Mouse (Mus musculus) heart, embryonic 14.5 days (tissue): Measurements from ENCODE around the gene Tnfrsf19. TPM values are rescaled to one million over a fixed set of nuclear protein-coding genes. Genes with fewer than 3 reads are reported as not detected.

Source experiments
- ATAC-seq: fragments of 200-750 bp; cut with Nextera tagmentation; 2 replicates; pipeline ENCODE4 v1.8.0; 2017; ENCODE audit warnings: low read depth, moderate TSS enrichment; ENCODE audit not compliant: insufficient number of reproducible peaks, insufficient read depth, low FRiP score
- H3K27ac ChIP-seq, 2 experiments: fragments of 200-500 bp in 1 of 2; fragments of 300-500 bp in 1 of 2; sonication (generic) in 1 of 2; replicated peaks in 1 of 2; 2 replicates each; pipeline ENCODE4 v1.5.1; 2012 to 2014; ENCODE audit warnings: low read depth in 2 of 2, low read length in 2 of 2, control low read depth in 1 of 2, mild to moderate bottlenecking in 1 of 2, mixed read lengths in 1 of 2; ENCODE audit not compliant: control insufficient read depth in 1 of 2, insufficient read depth in 1 of 2
- H3K27me3 ChIP-seq: fragments of 300-500 bp; sonication (generic); 2 replicates; pipeline ENCODE4 v1.6.1; 2014; ENCODE audit warnings: mild to moderate bottlenecking, low read length, control low read depth; ENCODE audit not compliant: control insufficient read depth, insufficient read depth
- H3K36me3 ChIP-seq: fragments of 300-500 bp; sonication (generic); 2 replicates; pipeline ENCODE4 v1.6.1; 2014; ENCODE audit warnings: mild to moderate bottlenecking, control low read depth, low read length, mixed read lengths; ENCODE audit not compliant: control insufficient read depth, insufficient read depth
- H3K4me1 ChIP-seq, 2 experiments: fragments of 200-500 bp in 1 of 2; fragments of 300-500 bp in 1 of 2; sonication (generic) in 1 of 2; 2 replicates each; pipeline ENCODE4 v1.6.1; 2012 to 2014; ENCODE audit warnings: low read length in 2 of 2, control low read depth in 1 of 2, mixed read lengths in 1 of 2; ENCODE audit not compliant: control insufficient read depth in 2 of 2, insufficient read depth in 2 of 2
- H3K4me2 ChIP-seq: fragments of 300-500 bp; sonication (generic); 2 replicates; pipeline ENCODE4 v1.6.1; 2014; ENCODE audit warnings: mild to moderate bottlenecking, low read length
- H3K4me3 ChIP-seq, 2 experiments: fragments of 200-500 bp in 1 of 2; fragments of 300-500 bp in 1 of 2; sonication (generic) in 1 of 2; 2 replicates each; pipeline ENCODE4 v1.5.1; 2012 to 2014; ENCODE audit warnings: low read length in 2 of 2, mild to moderate bottlenecking in 2 of 2, control low read depth in 1 of 2, low read depth in 1 of 2, moderate library complexity in 1 of 2; ENCODE audit not compliant: control insufficient read depth in 1 of 2, insufficient read depth in 1 of 2
- H3K9ac ChIP-seq: fragments of 300-500 bp; sonication (generic); 2 replicates; pipeline ENCODE4 v1.6.1; 2014; ENCODE audit warnings: mild to moderate bottlenecking, low read length
- H3K9me3 ChIP-seq: fragments of 300-500 bp; sonication (generic); 2 replicates; pipeline ENCODE4 v1.6.1; 2016; ENCODE audit warnings: low read length, control low read depth; ENCODE audit not compliant: control insufficient read depth
- WGBS: fragments of 180-500 bp; shearing (Covaris S2); extraction: QIAGEN DNeasy Blood & Tissue Kit; methylation state at CpG from one replicate; pipeline ENCODE4 v1.1.7; 2014; 5-methylcytosine and 5-hydroxymethylcytosine counted together
- polyA plus RNA-seq: library from polyadenylated mRNA; unstranded; fragments of >200 nt; fragmentation: Nextera tagmentation; extraction: Ambion mirVana; gene quantifications from 2 replicates; pipeline ENCODE4 v1.2.1, GENCODE M21; 2014

Tnfrsf19 gene
- polyA plus RNA-seq, 1 experiment from 2014 or later = 22.2 TPM

DNA sequence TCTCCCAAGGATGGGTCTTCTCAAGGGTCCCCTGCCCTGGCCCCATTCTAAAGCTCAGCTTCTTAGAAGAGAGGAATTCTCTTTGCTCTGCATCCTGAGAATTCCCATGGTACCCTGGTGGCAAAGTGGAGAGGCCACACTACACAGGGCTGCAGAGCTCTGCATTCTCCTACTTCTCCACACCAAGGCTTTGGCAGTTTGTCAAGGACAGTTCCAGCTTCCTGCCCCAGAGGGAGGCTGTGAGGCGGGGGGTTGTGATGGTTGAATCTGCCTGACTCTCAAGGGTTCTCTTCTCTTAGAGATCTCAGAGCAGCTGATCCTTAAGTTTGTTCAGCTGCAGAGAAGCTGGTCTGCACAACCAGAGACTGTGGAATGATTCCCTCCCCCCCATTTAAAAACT lies 23.9 kb downstream of the Tnfrsf19 start:
- H3K9ac ChIP-seq = no peak overlapping the region
- no peaks in the 10 kb centered on the region for H3K9me3 ChIP-seq
- 39% methylated on average over 1 of the region's 1 CpGs for WGBS
- peak; percentile 35; the same call in 1 of the 2 replicates for ATAC-seq
- H3K27me3 ChIP-seq = no peaks in the 10 kb centered on the region
- no peaks in the 10 kb centered on the region for H3K36me3 ChIP-seq
- H3K4me3 ChIP-seq = no peak overlapping the region
- no peak overlapping the region for H3K4me2 ChIP-seq
- H3K27ac ChIP-seq = no peak overlapping the region
- no peaks in the 10 kb centered on the region for H3K4me1 ChIP-seq

- 66% methylated on average over 2 of the region's 2 CpGs for WGBS
These were observed 25.3 kb downstream of the Tnfrsf19 start for GRCm38 (mm10) chr14:61020968-61021367.

DNA sequence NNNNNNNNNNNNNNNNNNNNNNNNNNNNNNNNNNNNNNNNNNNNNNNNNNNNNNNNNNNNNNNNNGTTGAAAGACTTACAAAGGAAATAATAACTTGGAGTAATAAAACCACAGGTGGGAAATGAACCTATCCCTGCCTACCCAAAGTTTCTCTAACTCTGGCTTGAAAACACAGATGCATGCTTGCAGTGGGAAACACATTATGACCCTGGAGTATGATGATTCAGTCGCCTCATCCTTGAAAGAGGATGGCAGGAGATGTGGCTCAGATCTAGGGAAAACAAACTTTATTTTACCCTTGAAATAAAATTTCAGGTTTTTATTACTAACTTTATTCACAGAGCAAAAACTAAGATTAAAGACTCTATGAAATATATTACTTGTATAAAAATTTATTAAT lies 26.4 kb downstream of the Tnfrsf19 start:
- WGBS = 94% methylated on average over 1 of the region's 1 CpGs
- H3K9me3 ChIP-seq = no peaks in the 10 kb centered on the region
- no peak overlapping the region for H3K9ac ChIP-seq
- H3K27ac ChIP-seq = no peak overlapping the region
- H3K4me2 ChIP-seq = no peak overlapping the region
- H3K36me3 ChIP-seq = no peaks in the 10 kb centered on the region
- H3K4me1 ChIP-seq = no peaks in the 10 kb centered on the region
- ATAC-seq = no peak
- H3K4me3 ChIP-seq = no peak overlapping the region
- no peaks in the 10 kb centered on the region for H3K27me3 ChIP-seq

More at GRCm38 (mm10) chr14:61020968-61021367, 25.3 kb downstream of the Tnfrsf19 start:
- no peaks in the 10 kb centered on the region for H3K9me3 ChIP-seq
- no peak overlapping the region for H3K4me2 ChIP-seq
- H3K27ac ChIP-seq = no peak overlapping the region
- no peak for ATAC-seq
- H3K4me1 ChIP-seq = no peaks in the 10 kb centered on the region
- H3K27me3 ChIP-seq = no peaks in the 10 kb centered on the region
- H3K36me3 ChIP-seq = no peaks in the 10 kb centered on the region
- H3K4me3 ChIP-seq = no peak overlapping the region
- H3K9ac ChIP-seq = no peak overlapping the region

GRCm38 (mm10) chr14:61014544-61014943 lies 31.7 kb downstream of the Tnfrsf19 start:
- Histone ChIP-seq H3K4me1 (peaks cover 7 to 15% of the 10 kb centered on the region in 2 experiments), H3K4me3 (no peak overlapping the region), H3K27me3 (no peaks in the 10 kb centered on the region), H3K36me3 (no peaks in the 10 kb centered on the region), H3K9me3 (no peaks in the 10 kb centered on the region), H3K27ac (no peak overlapping the region), H3K4me2 (no peak overlapping the region), H3K9ac (no peak overlapping the region)
- no peak for ATAC-seq
- 94% methylated on average over 15 of the region's 15 CpGs for WGBS

GRCm38 (mm10) chr14:61012397-61012931 lies 33.8 kb downstream of the Tnfrsf19 start:
- H3K36me3 ChIP-seq = no peaks in the 10 kb centered on the region
- peak overlapping the region; percentile 61 to 83 for H3K27ac ChIP-seq
- peak overlapping the region; percentile 52 for H3K9ac ChIP-seq
- peaks cover 7 to 15% of the 10 kb centered on the region in 2 experiments for H3K4me1 ChIP-seq
- no peaks in the 10 kb centered on the region for H3K9me3 ChIP-seq
- peak overlapping the region; percentile 31 to 46 for H3K4me3 ChIP-seq
- 2% methylated on average over 17 of the region's 17 CpGs for WGBS
- H3K4me2 ChIP-seq = peak overlapping the region; percentile 64
- no peaks in the 10 kb centered on the region for H3K27me3 ChIP-seq
- ATAC-seq = peak; percentile 39; the same call in 1 of the 2 replicates

GRCm38 (mm10) chr14:61011621-61012174 lies 34.6 kb downstream of the Tnfrsf19 start:
- Histone ChIP-seq H3K4me1 (peaks cover 7 to 15% of the 10 kb centered on the region in 2 experiments), H3K4me3 (no peak overlapping the region), H3K9me3 (no peaks in the 10 kb centered on the region), H3K9ac (no peak overlapping the region), H3K4me2 (no peak overlapping the region), H3K36me3 (no peaks in the 10 kb centered on the region), H3K27ac (no peak overlapping the region), H3K27me3 (no peaks in the 10 kb centered on the region)
- 94% methylated on average over 8 of the region's 8 CpGs for WGBS
- no peak for ATAC-seq

DNA sequence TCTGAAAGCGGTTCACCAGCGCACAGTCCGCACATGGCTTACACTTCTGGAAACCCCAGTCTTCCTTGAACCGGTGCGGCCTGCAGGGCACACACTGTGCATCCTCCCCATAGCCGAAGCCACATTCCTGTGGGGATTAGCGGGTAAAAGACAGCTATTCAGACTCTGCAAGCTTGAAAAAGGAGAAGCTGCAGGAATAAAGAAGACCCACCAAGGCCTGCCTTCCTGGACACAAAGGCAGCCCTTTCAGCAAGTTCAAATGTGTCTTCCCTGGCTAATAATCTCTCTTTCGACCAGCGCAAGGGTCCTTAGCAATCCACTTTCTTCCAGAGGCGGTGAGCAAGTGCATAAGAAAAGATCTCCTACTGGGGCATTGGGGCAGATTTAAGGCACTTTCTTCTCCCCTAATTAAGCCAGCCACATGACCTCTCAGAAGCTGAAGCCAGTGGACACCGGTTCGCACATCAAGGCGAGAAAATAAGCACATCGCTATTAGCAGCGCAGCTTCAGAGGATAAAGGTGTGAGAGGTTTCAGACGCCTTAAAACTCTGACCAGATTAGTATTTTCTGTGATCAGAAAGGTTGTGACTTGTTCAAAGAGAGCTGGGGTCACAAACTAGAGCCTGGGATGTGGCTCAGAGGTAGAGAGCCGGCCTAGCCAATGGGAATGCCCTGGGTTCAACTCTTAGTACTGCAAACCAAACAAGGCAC lies 41.0 kb downstream of the Tnfrsf19 start:
- Histone ChIP-seq H3K4me3 (no peak overlapping the region), H3K9ac (no peak overlapping the region), H3K4me2 (no peak overlapping the region), H3K27ac (no peak overlapping the region), H3K36me3 (0 out of 2 replicates have a peak, but pooled peaks cover 9% of the 10 kb centered on the region), H3K9me3 (no peaks in the 10 kb centered on the region), H3K4me1 (0 out of 4 replicates have a peak, but pooled peaks cover 0 to 2% of the 10 kb centered on the region in 2 experiments), H3K27me3 (no peaks in the 10 kb centered on the region)
- no peak for ATAC-seq
- WGBS = 56% methylated on average over 17 of the region's 17 CpGs
